Mouse (Mus musculus): ENCODE data around the gene Mex3d.

- TF ChIP-seq CTCF (IDR thresholded peaks at IDR 0.05; ENCODE audit: low read depth): no peak
- TF ChIP-seq EP300 (IDR thresholded peaks at IDR 0.05; ENCODE audit: low read depth): no peak
Observed at GRCm38 (mm10) chr10:80356737-80357136, 30.7 kb downstream of the Mex3d start.

All from liver, postnatal 0 days (tissue).